In the genomic region with DNA sequence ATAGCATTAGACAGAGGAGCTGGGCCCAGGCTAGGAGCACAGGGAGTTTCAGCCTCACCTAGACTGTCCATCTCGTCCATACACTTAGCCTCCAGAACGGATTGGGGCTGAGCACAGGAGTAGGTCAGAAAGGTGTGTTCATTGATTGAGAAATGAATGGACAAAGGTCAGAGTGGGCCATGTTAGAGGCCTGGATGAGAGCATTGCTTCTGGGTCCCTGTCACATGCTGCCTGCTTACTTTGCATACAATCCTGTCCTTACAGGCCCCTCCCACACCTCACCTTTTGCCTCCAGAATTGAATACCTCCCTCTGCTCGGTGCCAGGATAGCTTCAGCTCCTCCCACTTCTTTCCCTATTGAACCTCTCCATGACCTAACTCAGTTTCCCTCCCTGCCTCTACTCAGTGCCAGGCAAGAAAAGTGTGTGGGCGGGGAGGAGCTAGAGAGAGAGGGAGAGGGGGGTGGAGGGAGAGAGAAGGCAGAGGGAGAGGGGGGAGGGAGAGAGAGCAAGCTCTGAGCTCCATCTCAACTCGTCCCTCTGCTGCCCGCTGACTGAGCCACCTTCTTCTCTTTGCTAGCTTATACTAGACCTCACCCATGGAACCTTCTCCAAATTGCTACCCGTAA, we compare ENCODE assay signal across 12 mouse cellular contexts. TPM values are rescaled to one million over a fixed set of nuclear protein-coding genes. Genes with fewer than 3 reads are reported as not detected.
DNase-seq lines count a peak whose midpoint lies in the region; ATAC-seq lines count a peak whose summit lies in the region.
"Had no signal": no experiment of that assay in that cellular context is flagged by ENCODE, and none has a peak within 500 bp of the region (broad histone marks: within the 10 kb centered on the region; RNA-seq: fewer than 3 reads in every experiment).

No protein-coding gene starts in this region.

- WGBS in midbrain, embryonic 13.5 days: 38% methylated on average over 7 of the region's 7 CpGs
- WGBS in midbrain, embryonic 10.5 days: 27% methylated on average over 7 of the region's 7 CpGs
- WGBS in embryonic facial prominence, embryonic 13.5 days: 41% methylated on average over 7 of the region's 7 CpGs
- 39% methylated on average over 7 of the region's 7 CpGs for WGBS in forebrain, embryonic 16.5 days
- 45% methylated on average over 7 of the region's 7 CpGs for WGBS in stomach, embryonic 16.5 days

- peak overlapping the region; percentile 97 for H3K27ac ChIP-seq in midbrain, embryonic 13.5 days
- H3K27ac ChIP-seq in midbrain, embryonic 10.5 days (replicated peaks): no peak overlapping the region; the same call in 1 of the 2 replicates
- peak overlapping the region; percentile 29; the same call in 1 of the 2 replicates for H3K27ac ChIP-seq in embryonic facial prominence, embryonic 13.5 days
- H3K27ac ChIP-seq in forebrain, embryonic 16.5 days (ENCODE audit: low read length): peak overlapping the region; percentile 100
- H3K27ac ChIP-seq in stomach, embryonic 16.5 days (ENCODE audit: low read length): no peak overlapping the region

- peaks cover 54% of the 10 kb centered on the region for H3K4me1 ChIP-seq in midbrain, embryonic 13.5 days (replicated peaks)
- peaks cover 66% of the 10 kb centered on the region for H3K4me1 ChIP-seq in midbrain, embryonic 10.5 days
- H3K4me1 ChIP-seq in embryonic facial prominence, embryonic 13.5 days: peaks cover 67% of the 10 kb centered on the region
- peaks cover 59% of the 10 kb centered on the region for H3K4me1 ChIP-seq in forebrain, embryonic 16.5 days (replicated peaks; ENCODE audit: control insufficient read depth, insufficient read depth, low read length)
- H3K4me1 ChIP-seq in stomach, embryonic 16.5 days (ENCODE audit: control insufficient read depth, insufficient read depth, low read length): peaks cover 33% of the 10 kb centered on the region

- no peaks in the 10 kb centered on the region for H3K36me3 ChIP-seq in midbrain, embryonic 13.5 days
- no peaks in the 10 kb centered on the region for H3K36me3 ChIP-seq in midbrain, embryonic 10.5 days
- no peaks in the 10 kb centered on the region for H3K36me3 ChIP-seq in embryonic facial prominence, embryonic 13.5 days
- H3K36me3 ChIP-seq in forebrain, embryonic 16.5 days (ENCODE audit: control insufficient read depth, insufficient read depth): no peaks in the 10 kb centered on the region
- H3K36me3 ChIP-seq in stomach, embryonic 16.5 days (ENCODE audit: control insufficient read depth, insufficient read depth, low read length): no peaks in the 10 kb centered on the region

- ATAC-seq in midbrain, embryonic 13.5 days: no peak
- ATAC-seq in embryonic facial prominence, embryonic 13.5 days (ENCODE audit: insufficient number of reproducible peaks, insufficient read depth, low FRiP score, low TSS enrichment, low read depth): 0 out of 2 replicates have a peak, but pooled peaks have one; percentile 5
- no peak for ATAC-seq in forebrain, embryonic 16.5 days
- peak; percentile 26; the same call in 1 of the 2 replicates for ATAC-seq in stomach, embryonic 16.5 days (ENCODE audit: insufficient read depth, low FRiP score)

- peaks cover 29% of the 10 kb centered on the region for H3K27me3 ChIP-seq in midbrain, embryonic 13.5 days
- peaks cover 69% of the 10 kb centered on the region for H3K27me3 ChIP-seq in midbrain, embryonic 10.5 days (ENCODE audit: low read depth, poor library complexity, severe bottlenecking)
- peaks cover 14% of the 10 kb centered on the region for H3K27me3 ChIP-seq in embryonic facial prominence, embryonic 13.5 days
- no peaks in the 10 kb centered on the region for H3K27me3 ChIP-seq in forebrain, embryonic 16.5 days (replicated peaks; ENCODE audit: control insufficient read depth, insufficient read depth, low read length)
- H3K27me3 ChIP-seq in stomach, embryonic 16.5 days (ENCODE audit: control insufficient read depth, insufficient read depth, low read length): 0 out of 2 replicates have a peak, but pooled peaks cover 3% of the 10 kb centered on the region

- no peak for DNase-seq in midbrain, embryonic 10.5 days (ENCODE audit: low spot score)
- DNase-seq in thymus, postnatal 4 days: no peak
- no peak for DNase-seq in kidney, postnatal 14 days
- DNase-seq: embryo, embryonic 11 days; gastrocnemius, postnatal 25 days; kidney, postnatal 10 days; lung, postnatal 10 days had no signal

- no peak overlapping the region for H3K4me3 ChIP-seq in midbrain, embryonic 13.5 days (replicated peaks)
- no peak overlapping the region for H3K4me3 ChIP-seq in midbrain, embryonic 10.5 days
- no peak overlapping the region for H3K4me3 ChIP-seq in embryonic facial prominence, embryonic 13.5 days
- no peak overlapping the region for H3K4me3 ChIP-seq in forebrain, embryonic 16.5 days (replicated peaks; ENCODE audit: low read length)
- H3K4me3 ChIP-seq in stomach, embryonic 16.5 days (replicated peaks; ENCODE audit: low read length): no peak overlapping the region
- H3K4me3 ChIP-seq: myocyte had no signal

- H3K9ac ChIP-seq in midbrain, embryonic 13.5 days (replicated peaks): peak overlapping the region; percentile 36
- H3K9ac ChIP-seq in embryonic facial prominence, embryonic 13.5 days: peak overlapping the region; percentile 36; the same call in 1 of the 2 replicates
- H3K9ac ChIP-seq in forebrain, embryonic 16.5 days (replicated peaks; ENCODE audit: low read depth, low read length): peak overlapping the region; percentile 30; the same call in 1 of the 2 replicates
- no peak overlapping the region for H3K9ac ChIP-seq in stomach, embryonic 16.5 days (ENCODE audit: low read length)

- H3K9me3 ChIP-seq in midbrain, embryonic 13.5 days: no peaks in the 10 kb centered on the region
- H3K9me3 ChIP-seq in midbrain, embryonic 10.5 days (replicated peaks): no peaks in the 10 kb centered on the region
- no peaks in the 10 kb centered on the region for H3K9me3 ChIP-seq in embryonic facial prominence, embryonic 13.5 days
- no peaks in the 10 kb centered on the region for H3K9me3 ChIP-seq in forebrain, embryonic 16.5 days (ENCODE audit: control insufficient read depth, low read length)
- H3K9me3 ChIP-seq in stomach, embryonic 16.5 days (replicated peaks; ENCODE audit: control insufficient read depth, low read length): no peaks in the 10 kb centered on the region

- H3K4me2 ChIP-seq in midbrain, embryonic 13.5 days (replicated peaks): no peak overlapping the region
- no peak overlapping the region for H3K4me2 ChIP-seq in embryonic facial prominence, embryonic 13.5 days
- H3K4me2 ChIP-seq in forebrain, embryonic 16.5 days (ENCODE audit: low read length): no peak overlapping the region
- H3K4me2 ChIP-seq in stomach, embryonic 16.5 days (ENCODE audit: low read depth, low read length): no peak overlapping the region

RNA-seq across cellular contexts. Expression of gene Ccdc33, which starts 2.5 kb away (rescaled TPM):
- polyA plus RNA-seq in midbrain, embryonic 13.5 days (2015; fragmentation: Nextera tagmentation; extraction: Ambion mirVana): 0.73 and 0.80 TPM in 2 replicates
- polyA plus RNA-seq in midbrain, embryonic 10.5 days (2016; fragmentation: Nextera tagmentation; extraction: Ambion mirVana): 0.51 and 0.62 TPM in 2 replicates
- 0.83 TPM in 1 of 2 replicates, not detected in the other for polyA plus RNA-seq in embryonic facial prominence, embryonic 13.5 days (2015; fragmentation: Nextera tagmentation; extraction: Ambion mirVana)
- polyA plus RNA-seq in forebrain, embryonic 16.5 days (2015; fragmentation: Nextera tagmentation; extraction: Ambion mirVana): 0.51 and 0.79 TPM in 2 replicates
- polyA plus RNA-seq in stomach, embryonic 16.5 days (2015; fragmentation: Nextera tagmentation; extraction: Ambion mirVana): not detected in 2 replicates
- polyA plus RNA-seq: myocyte had no signal

RNA-seq across cellular contexts. Expression of gene Stra6, which starts 52.5 kb away (rescaled TPM):
- polyA plus RNA-seq in midbrain, embryonic 13.5 days (2015; fragmentation: Nextera tagmentation; extraction: Ambion mirVana): 8.1 and 9.9 TPM in 2 replicates
- 15.2 TPM in 2 replicates for polyA plus RNA-seq in midbrain, embryonic 10.5 days (2016; fragmentation: Nextera tagmentation; extraction: Ambion mirVana)
- 11.5 and 14.3 TPM in 2 replicates for polyA plus RNA-seq in embryonic facial prominence, embryonic 13.5 days (2015; fragmentation: Nextera tagmentation; extraction: Ambion mirVana)
- polyA plus RNA-seq in forebrain, embryonic 16.5 days (2015; fragmentation: Nextera tagmentation; extraction: Ambion mirVana): 9.2 and 11.7 TPM in 2 replicates
- polyA plus RNA-seq in stomach, embryonic 16.5 days (2015; fragmentation: Nextera tagmentation; extraction: Ambion mirVana): 1.4 and 2.2 TPM in 2 replicates

Comparison
In these comparisons a context has a peak if more than half of its experiments do, and no peak if none do; other contexts are left out.
1. H3K27ac ChIP-seq: peak in midbrain, embryonic 13.5 days (single experiment), embryonic facial prominence, embryonic 13.5 days (single experiment) and forebrain, embryonic 16.5 days (single experiment); none in midbrain, embryonic 10.5 days (single experiment) and stomach, embryonic 16.5 days (single experiment).
2. ATAC-seq: peak in embryonic facial prominence, embryonic 13.5 days (single experiment) and stomach, embryonic 16.5 days (single experiment); none in midbrain, embryonic 13.5 days (single experiment) and forebrain, embryonic 16.5 days (single experiment).